Mouse (Mus musculus) effector memory CD4-positive, alpha-beta T cell, adult 7 months (primary cell): Measurements from ENCODE around the gene Zbtb24. TPM values are rescaled to one million over a fixed set of nuclear protein-coding genes. Genes with fewer than 3 reads are reported as not detected.

Experiments used
- polyA plus RNA-seq: library from polyadenylated mRNA; unstranded; fragments of 100-300 nt; shearing (Covaris generic); gene quantifications from one replicate; pipeline ENCODE4 v1.2.1, GENCODE M21; 2017

Gene Zbtb24
- polyA plus RNA-seq: 32.4 TPM

GRCm38 (mm10) chr10:41450137-41450670, at the start of gene Zbtb24:
TSS of gene Zbtb24 (plus strand) at chr10:41450383.

GRCm38 (mm10) chr10:41476171-41477017, 26.2 kb downstream of the Zbtb24 start, which contains the start of gene Mical1:
TSS of gene Mical1 (plus strand) at chr10:41476314.

GRCm38 (mm10) chr10:41489708-41490517, 39.7 kb downstream of the Zbtb24 start, which contains the start of the genes Smpd2 and Ppil6:
TSS of gene Smpd2 (minus strand) at chr10:41490369.
TSS of gene Ppil6 (plus strand) at chr10:41490439.

Other genes with a start within 250 kb of the Zbtb24 start
- 16.0 TPM for gene Fig4, start 147.1 kb upstream of the Zbtb24 start, polyA plus RNA-seq
- gene Ak9, start 146.4 kb upstream of the Zbtb24 start, polyA plus RNA-seq: not detected
- 167 TPM for gene Mical1, start 25.9 kb downstream of the Zbtb24 start, polyA plus RNA-seq
- 28.2 TPM for gene Smpd2, start 40.0 kb downstream of the Zbtb24 start, polyA plus RNA-seq
- gene Ppil6, start 40.1 kb downstream of the Zbtb24 start, polyA plus RNA-seq: not detected
- gene Cd164, start 69.0 kb downstream of the Zbtb24 start, polyA plus RNA-seq: 253 TPM